Mouse (Mus musculus) spleen, adult 2 months (tissue): ENCODE results near the gene Spata2. TPM values are rescaled to one million over a fixed set of nuclear protein-coding genes. Genes with fewer than 3 reads are reported as not detected.

ENCODE experiments used
- DNase-seq, 2 experiments: peaks; one replicate each; pipeline versions ENCODE4 v3.0.0 to v3.0.0-alpha.2; 2012 to 2021; ENCODE audit warnings: low spot score in 2 of 2, low read depth in 1 of 2
- H3K27ac ChIP-seq: fragments of 200-500 bp; 2 replicates; pipeline ENCODE4 v1.5.1; 2012; ENCODE audit warnings: low read length, inconsistent platforms; ENCODE audit not compliant: insufficient read depth
- H3K27me3 ChIP-seq: fragments of 200-500 bp; 2 replicates; pipeline ENCODE4 v1.6.1; 2012; ENCODE audit warnings: mild to moderate bottlenecking, moderate library complexity, low read length, inconsistent platforms; ENCODE audit not compliant: control insufficient read depth, insufficient read depth
- H3K36me3 ChIP-seq: fragments of 200-500 bp; 2 replicates; pipeline ENCODE4 v1.6.1; 2012; ENCODE audit warnings: mild to moderate bottlenecking, low read length, inconsistent platforms; ENCODE audit not compliant: control insufficient read depth, insufficient read depth
- H3K4me1 ChIP-seq: fragments of 200-500 bp; 2 replicates; pipeline ENCODE4 v1.6.1; 2011; ENCODE audit warnings: inconsistent platforms; ENCODE audit not compliant: control insufficient read depth, insufficient read depth, insufficient read length
- H3K4me3 ChIP-seq: fragments of 200-500 bp; 2 replicates; pipeline ENCODE4 v1.5.1; 2011; ENCODE audit warnings: mild to moderate bottlenecking, inconsistent platforms; ENCODE audit not compliant: insufficient read depth, insufficient read length; ENCODE audit errors: extremely low read depth
- CTCF ChIP-seq: fragments of 200-500 bp; IDR thresholded peaks from 2 replicates; pipeline ENCODE4 v1.5.1; 2011; ENCODE audit warnings: mild to moderate bottlenecking, inconsistent platforms; ENCODE audit not compliant: insufficient read depth, insufficient read length, insufficient replicate concordance; ENCODE audit errors: extremely low read depth
- POLR2A ChIP-seq: fragments of 200-500 bp; IDR thresholded peaks from 2 replicates; pipeline ENCODE4 v1.6.1; 2011; ENCODE audit warnings: low read depth, low read length, inconsistent platforms
- WGBS: fragments of 180-500 bp; shearing (Covaris S2); methylation state at CpG from one replicate; pipeline ENCODE4 v1.1.7; 2018; 5-methylcytosine and 5-hydroxymethylcytosine counted together
- polyA plus RNA-seq: library from polyadenylated mRNA; depleted of rRNA; stranded (reverse); fragments of >200 nt; gene quantifications from 2 replicates; pipeline ENCODE4 v1.2.3, GENCODE M21; 2012

Spata2 gene
- polyA plus RNA-seq, 1 experiment, result 23.3 TPM

DNA sequence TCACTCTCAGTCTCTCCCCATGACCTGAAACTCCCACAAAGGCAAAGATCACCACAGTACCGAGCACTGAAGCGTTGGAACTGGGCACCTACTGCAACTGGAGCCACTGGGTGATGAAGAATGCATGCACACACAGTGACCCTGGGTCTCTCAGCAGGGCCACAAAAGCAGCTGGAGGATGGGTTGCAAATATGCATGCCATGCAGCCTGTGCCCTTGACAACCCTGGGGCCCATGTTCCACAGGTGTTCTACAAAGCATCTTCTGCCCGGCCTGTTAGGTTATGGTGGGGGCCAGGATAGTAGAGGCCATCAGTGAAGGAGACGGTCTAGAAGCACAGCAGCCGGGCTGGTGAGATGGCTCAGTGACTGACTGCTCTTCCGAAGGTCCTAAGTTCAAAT, 5.1 kb downstream of the Spata2 start:
- Histone ChIP-seq H3K4me3 (no peak overlapping the region), H3K4me1 (peaks cover 3% of the 10 kb centered on the region; the same call in 1 of the 2 replicates), H3K36me3 (peaks cover 22% of the 10 kb centered on the region), H3K27me3 (no peaks in the 10 kb centered on the region), H3K27ac (no peak overlapping the region)
- DNase-seq, result no peak
- 91% methylated on average over 6 of the region's 6 CpGs for WGBS
- TF ChIP-seq CTCF, result no peak
- no peak for TF ChIP-seq POLR2A

DNA sequence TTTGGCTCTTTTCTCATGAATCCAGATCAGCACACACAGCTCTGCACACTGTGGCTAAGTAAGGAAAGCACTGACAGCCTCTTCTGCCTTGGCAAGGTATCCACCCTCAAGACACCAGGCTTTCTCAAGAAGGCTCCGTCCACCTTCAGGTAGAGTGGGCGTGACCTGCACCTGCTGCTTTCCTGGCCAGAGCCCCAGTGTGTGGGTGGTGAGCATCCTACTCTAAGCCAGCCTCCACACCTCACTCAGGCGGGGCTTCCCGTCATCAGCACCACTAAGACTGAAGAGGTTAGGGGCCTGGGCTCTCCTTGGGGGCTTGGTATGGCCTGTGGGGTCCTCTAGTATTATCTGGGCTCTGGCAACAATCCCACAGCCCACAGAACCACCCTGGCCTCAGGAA, 6.1 kb downstream of the Spata2 start:
- H3K27me3 ChIP-seq, result no peaks in the 10 kb centered on the region
- H3K4me1 ChIP-seq, result no peaks in the 10 kb centered on the region; the same call in 1 of the 2 replicates
- WGBS, result 93% methylated on average over 4 of the region's 4 CpGs
- H3K4me3 ChIP-seq, result no peak overlapping the region
- H3K36me3 ChIP-seq, result peaks cover 22% of the 10 kb centered on the region
- TF ChIP-seq POLR2A (no peak), CTCF (no peak)
- H3K27ac ChIP-seq, result no peak overlapping the region
- no peak for DNase-seq

DNA sequence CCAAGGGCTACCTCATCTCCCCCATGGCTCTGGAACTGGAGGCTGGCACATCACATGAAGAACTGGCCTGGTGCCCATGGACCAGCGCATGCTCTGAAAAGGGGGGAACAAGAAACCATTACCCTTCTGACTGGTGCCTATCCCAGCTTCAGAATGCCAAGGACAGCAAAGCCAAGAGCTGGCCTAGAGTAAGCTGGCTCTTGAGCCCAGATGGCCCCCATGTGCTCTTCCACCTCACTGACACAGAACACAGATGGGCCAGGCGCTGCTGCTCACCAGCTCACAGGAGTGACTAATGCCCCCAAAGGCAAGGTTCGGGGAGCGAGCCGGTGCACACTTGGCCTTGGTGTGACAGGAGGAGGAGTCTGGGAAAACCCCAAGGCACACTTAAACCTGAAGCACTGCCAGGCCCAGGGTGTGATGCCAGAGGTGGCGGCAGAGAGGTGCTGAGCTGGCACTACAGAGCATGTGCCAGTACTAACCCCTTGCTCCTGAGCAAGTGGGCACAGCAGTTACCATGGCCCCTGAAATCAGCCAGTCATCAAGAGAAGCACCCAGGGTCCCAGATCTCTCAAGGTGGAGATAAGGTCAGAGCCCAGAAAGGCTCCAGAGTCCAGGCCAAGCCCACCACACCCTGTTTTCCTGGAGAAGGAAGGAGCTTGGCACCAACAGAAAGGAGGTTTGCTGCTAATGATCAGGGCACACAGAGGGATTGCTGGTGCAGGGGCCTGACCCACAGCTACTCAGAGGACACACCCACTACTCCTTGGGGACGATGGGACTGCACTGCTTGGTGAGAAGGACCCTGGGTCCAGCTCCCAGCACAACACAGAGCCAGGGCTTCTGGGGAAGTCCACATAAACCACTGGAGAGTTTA, 6.9 kb downstream of the Spata2 start:
- WGBS, result 80% methylated on average over 7 of the region's 7 CpGs
- Histone ChIP-seq H3K4me1 (no peaks in the 10 kb centered on the region; the same call in 1 of the 2 replicates), H3K36me3 (peaks cover 22% of the 10 kb centered on the region), H3K4me3 (no peak overlapping the region), H3K27me3 (no peaks in the 10 kb centered on the region), H3K27ac (no peak overlapping the region)
- TF ChIP-seq POLR2A (no peak), CTCF (no peak)
- no peak for DNase-seq

DNA sequence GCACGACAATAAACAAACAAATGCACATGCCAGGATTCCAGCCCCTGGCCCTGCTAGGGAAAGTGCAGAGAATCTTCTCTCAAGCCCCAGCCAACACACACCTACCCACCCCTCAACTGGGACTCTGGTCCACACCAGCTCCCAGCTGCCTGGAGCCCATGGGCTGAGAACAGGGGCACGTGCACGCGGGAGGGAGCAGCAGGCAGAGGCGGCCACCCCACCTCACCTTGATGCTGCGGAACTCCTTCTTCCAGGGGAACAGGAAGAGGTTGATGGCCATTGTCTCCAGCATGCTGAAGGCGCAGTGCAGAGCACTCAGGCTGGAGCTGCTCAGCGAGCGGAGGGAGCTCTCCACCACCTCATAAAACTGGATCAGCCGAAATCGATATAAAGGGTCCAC, 7.8 kb downstream of the Spata2 start:
- no peaks in the 10 kb centered on the region; the same call in 1 of the 2 replicates for H3K4me1 ChIP-seq
- TF ChIP-seq CTCF (no peak), POLR2A (no peak)
- H3K27ac ChIP-seq, result no peak overlapping the region
- H3K27me3 ChIP-seq, result no peaks in the 10 kb centered on the region
- peaks cover 22% of the 10 kb centered on the region for H3K36me3 ChIP-seq
- no peak overlapping the region for H3K4me3 ChIP-seq
- no peak for DNase-seq
- WGBS, result 96% methylated on average over 11 of the region's 11 CpGs

DNA sequence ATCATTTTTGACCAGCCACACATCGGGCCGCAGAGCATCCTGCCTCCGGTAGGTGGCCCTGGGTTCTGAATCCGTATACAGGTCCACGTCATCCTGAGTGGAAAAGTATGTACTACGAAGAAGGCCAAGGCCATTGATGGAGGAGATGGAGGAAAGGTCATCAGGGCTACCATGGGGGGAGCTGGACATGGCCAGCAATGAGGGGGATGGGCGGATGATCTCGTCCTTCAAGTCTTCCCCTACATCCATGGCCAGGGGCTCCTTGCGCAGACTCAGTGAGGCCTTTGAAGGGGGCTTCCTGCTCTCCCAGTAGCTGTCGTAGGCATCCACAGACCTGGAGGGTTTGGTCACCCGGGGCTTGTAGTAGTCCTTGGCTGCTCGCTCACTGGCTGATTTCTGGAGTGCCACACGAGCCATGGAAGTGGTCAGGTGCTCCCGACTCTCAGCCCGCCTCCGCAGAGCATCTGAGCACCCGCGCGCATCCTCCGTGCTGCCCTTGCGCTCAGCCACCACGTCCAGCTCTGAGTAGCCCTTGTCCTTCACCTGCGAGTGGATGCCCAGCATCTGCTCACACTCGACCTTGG, 8.8 kb downstream of the Spata2 start:
- TF ChIP-seq POLR2A (no peak), CTCF (no peak)
- no peak for DNase-seq
- Histone ChIP-seq H3K4me3 (no peak overlapping the region), H3K27me3 (no peaks in the 10 kb centered on the region), H3K27ac (no peak overlapping the region), H3K36me3 (peaks cover 22% of the 10 kb centered on the region), H3K4me1 (no peaks in the 10 kb centered on the region; the same call in 1 of the 2 replicates)
- WGBS, result 95% methylated on average over 24 of the region's 24 CpGs

DNA sequence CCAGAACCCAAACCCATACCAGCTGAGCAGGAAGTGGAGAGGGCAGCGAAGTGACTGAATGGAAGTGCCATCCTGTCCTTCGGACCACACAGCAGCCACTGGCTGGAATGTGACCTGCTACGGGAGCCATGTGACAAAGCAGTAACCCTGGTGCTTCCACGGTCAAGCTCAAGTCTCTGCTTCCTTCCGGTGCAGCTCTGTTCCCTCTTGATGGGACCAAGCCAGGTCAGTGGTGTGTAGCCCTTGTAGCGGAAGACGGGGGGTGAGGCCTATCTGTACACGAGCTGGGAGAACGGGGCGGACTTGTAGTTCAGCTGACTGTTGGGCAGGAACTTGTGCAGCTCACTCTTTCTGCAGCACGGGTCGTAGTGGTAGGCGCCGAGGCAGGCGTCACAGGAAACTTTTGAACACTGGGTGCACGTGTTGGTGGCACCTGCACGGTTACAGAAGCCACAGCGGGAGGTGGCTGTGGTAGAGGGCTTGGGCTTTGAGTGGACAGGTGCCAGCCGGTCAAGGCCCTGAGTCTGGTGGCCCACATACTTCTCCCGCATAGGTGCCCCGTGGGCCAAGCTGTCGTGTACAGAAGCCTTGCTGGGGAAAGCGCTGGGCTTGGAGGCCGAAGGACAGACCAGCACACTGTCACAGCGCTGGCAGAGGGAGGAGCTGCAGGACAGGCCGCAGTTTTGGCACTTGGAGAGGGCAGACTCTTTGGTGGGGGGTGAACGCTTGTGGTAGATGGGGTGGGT, 9.4 kb downstream of the Spata2 start:
- Histone ChIP-seq H3K4me3 (no peak overlapping the region), H3K27me3 (no peaks in the 10 kb centered on the region), H3K36me3 (peaks cover 22% of the 10 kb centered on the region), H3K4me1 (no peaks in the 10 kb centered on the region; the same call in 1 of the 2 replicates), H3K27ac (peak overlapping the region; percentile 1; the same call in 1 of the 2 replicates)
- 86% methylated on average over 27 of the region's 27 CpGs for WGBS
- no peak for DNase-seq
- TF ChIP-seq POLR2A, result no peak
- TF ChIP-seq CTCF, result no peak
